Mouse (Mus musculus) liver, adult 2 months (tissue): ENCODE data around the gene Gak.

ENCODE experiments used
- CTCF ChIP-seq: fragments of 200-500 bp; IDR thresholded peaks from 2 replicates; pipeline ENCODE4 v1.5.1; 2011; ENCODE audit warnings: low read depth, low read length, control low read depth
- POLR2A ChIP-seq: fragments of 200-500 bp; IDR thresholded peaks from 2 replicates; pipeline ENCODE4 v1.6.1; 2011; ENCODE audit warnings: low read length, control low read depth; ENCODE audit not compliant: insufficient read depth; ENCODE audit errors: extremely low read depth

GRCm38 (mm10) chr5:108626050-108626660 lies 3.4 kb downstream of the Gak start:
- no peak for TF ChIP-seq CTCF
- no peak for TF ChIP-seq POLR2A
